Mouse (Mus musculus) embryonic facial prominence, embryonic 14.5 days (tissue): ENCODE results near the gene Enkur. TPM values are rescaled to one million over a fixed set of nuclear protein-coding genes. Genes with fewer than 3 reads are reported as not detected.

ENCODE experiments used
- ATAC-seq: fragments of 200-750 bp; cut with Nextera tagmentation; 2 replicates; pipeline ENCODE4 v1.8.0; 2017; ENCODE audit warnings: low read depth, moderate number of reproducible peaks, moderate TSS enrichment
- DNase-seq: peaks from one replicate; pipeline ENCODE4 v3.0.0-alpha.2; 2015; ENCODE audit warnings: low spot score
- H3K27ac ChIP-seq: fragments of 300-500 bp; sonication (generic); replicated peaks from 2 replicates; pipeline ENCODE4 v1.5.1; 2014; ENCODE audit warnings: low read depth, mild to moderate bottlenecking, low read length, moderate library complexity
- H3K27me3 ChIP-seq: fragments of 300-500 bp; sonication (generic); replicated peaks from 2 replicates; pipeline ENCODE4 v1.6.1; 2014; ENCODE audit warnings: low read length; ENCODE audit not compliant: control insufficient read depth, insufficient read depth
- H3K36me3 ChIP-seq: fragments of 300-500 bp; sonication (generic); 2 replicates; pipeline ENCODE4 v1.6.1; 2014; ENCODE audit warnings: low read length, mixed read lengths; ENCODE audit not compliant: control insufficient read depth, insufficient read depth
- H3K4me1 ChIP-seq: fragments of 300-500 bp; sonication (generic); 2 replicates; pipeline ENCODE4 v1.6.1; 2014; ENCODE audit warnings: antibody characterized with exemption, low read length; ENCODE audit not compliant: control insufficient read depth, insufficient read depth
- H3K4me2 ChIP-seq: fragments of 300-500 bp; sonication (generic); 2 replicates; pipeline ENCODE4 v1.6.1; 2014; ENCODE audit warnings: low read depth, mild to moderate bottlenecking, low read length, moderate library complexity, mixed read lengths
- H3K4me3 ChIP-seq: fragments of 300-500 bp; sonication (generic); 2 replicates; pipeline ENCODE4 v1.5.1; 2014; ENCODE audit warnings: low read depth, mild to moderate bottlenecking, low read length
- H3K9ac ChIP-seq: fragments of 300-500 bp; sonication (generic); 2 replicates; pipeline ENCODE4 v1.6.1; 2014; ENCODE audit warnings: low read depth, mild to moderate bottlenecking, low read length, moderate library complexity, mixed read lengths
- H3K9me3 ChIP-seq: fragments of 300-500 bp; sonication (generic); 2 replicates; pipeline ENCODE4 v1.6.1; 2016; ENCODE audit warnings: low read length; ENCODE audit not compliant: control insufficient read depth
- WGBS: fragments of 180-500 bp; shearing (Covaris S2); extraction: QIAGEN DNeasy Blood & Tissue Kit; methylation state at CpG from one replicate; pipeline ENCODE4 v1.1.7; 2014; 5-methylcytosine and 5-hydroxymethylcytosine counted together
- polyA plus RNA-seq: library from polyadenylated mRNA; unstranded; fragments of >200 nt; fragmentation: Nextera tagmentation; extraction: Ambion mirVana; gene quantifications from 2 replicates; pipeline ENCODE4 v1.2.1, GENCODE M21; 2014

The Enkur gene
- polyA plus RNA-seq, 1 experiment from 2014 or later, result 3.3 TPM

- no peaks in the 10 kb centered on the region for H3K36me3 ChIP-seq
These were observed 32.4 kb downstream of the Enkur start for GRCm38 (mm10) chr2:21172797-21173196.

GRCm38 (mm10) chr2:21167916-21168315 lies 37.2 kb downstream of the Enkur start:
- peak; percentile 32 for DNase-seq
- no peak for ATAC-seq
- no peak overlapping the region for H3K9ac ChIP-seq
- no peaks in the 10 kb centered on the region for H3K9me3 ChIP-seq
- H3K27ac ChIP-seq, result no peak overlapping the region
- H3K36me3 ChIP-seq, result no peaks in the 10 kb centered on the region
- no peaks in the 10 kb centered on the region for H3K27me3 ChIP-seq
- 69% methylated on average over 1 of the region's 1 CpGs for WGBS
- no peaks in the 10 kb centered on the region for H3K4me1 ChIP-seq
- H3K4me3 ChIP-seq, result no peak overlapping the region
- no peak overlapping the region for H3K4me2 ChIP-seq

More at GRCm38 (mm10) chr2:21172797-21173196, 32.4 kb downstream of the Enkur start:
- ATAC-seq (no peak), DNase-seq (no peak)
- no peaks in the 10 kb centered on the region for H3K4me1 ChIP-seq
- no peak overlapping the region for H3K4me3 ChIP-seq
- no peak overlapping the region for H3K9ac ChIP-seq
- H3K27me3 ChIP-seq, result no peaks in the 10 kb centered on the region
- 77% methylated on average over 3 of the region's 3 CpGs for WGBS
- H3K27ac ChIP-seq, result no peak overlapping the region
- H3K9me3 ChIP-seq, result no peaks in the 10 kb centered on the region
- H3K4me2 ChIP-seq, result no peak overlapping the region

GRCm38 (mm10) chr2:21164296-21164695 lies 40.9 kb downstream of the Enkur start:
- Histone ChIP-seq H3K4me2 (no peak overlapping the region), H3K27ac (no peak overlapping the region), H3K4me1 (no peaks in the 10 kb centered on the region), H3K9me3 (no peaks in the 10 kb centered on the region), H3K4me3 (no peak overlapping the region), H3K9ac (no peak overlapping the region), H3K27me3 (no peaks in the 10 kb centered on the region), H3K36me3 (no peaks in the 10 kb centered on the region)
- ATAC-seq (peak; percentile 74; the same call in 1 of the 2 replicates), DNase-seq (peak; percentile 31)
- WGBS, result 71% methylated on average over 8 of the region's 8 CpGs

- DNase-seq (no peak), ATAC-seq (no peak)
- Histone ChIP-seq H3K9me3 (no peaks in the 10 kb centered on the region), H3K27me3 (no peaks in the 10 kb centered on the region), H3K9ac (no peak overlapping the region), H3K4me2 (no peak overlapping the region), H3K4me1 (no peaks in the 10 kb centered on the region), H3K4me3 (no peak overlapping the region), H3K27ac (no peak overlapping the region), H3K36me3 (no peaks in the 10 kb centered on the region)
- 88% methylated on average over 3 of the region's 3 CpGs for WGBS
These were observed 51.7 kb downstream of the Enkur start for GRCm38 (mm10) chr2:21153469-21153868.

- H3K9me3 ChIP-seq, result no peaks in the 10 kb centered on the region
- H3K4me2 ChIP-seq, result no peak overlapping the region
- no peak overlapping the region for H3K4me3 ChIP-seq
- H3K36me3 ChIP-seq, result no peaks in the 10 kb centered on the region
- H3K4me1 ChIP-seq, result peaks cover 5% of the 10 kb centered on the region; the same call in 1 of the 2 replicates
- no peak overlapping the region for H3K9ac ChIP-seq
- DNase-seq (no peak), ATAC-seq (no peak)
- WGBS, result 75% methylated on average over 4 of the region's 4 CpGs
- no peak overlapping the region for H3K27ac ChIP-seq
- no peaks in the 10 kb centered on the region for H3K27me3 ChIP-seq
These were observed 58.0 kb downstream of the Enkur start for GRCm38 (mm10) chr2:21147169-21147568.

- WGBS, result 78% methylated on average over 6 of the region's 6 CpGs
These were observed 58.7 kb downstream of the Enkur start for GRCm38 (mm10) chr2:21146486-21146885.

GRCm38 (mm10) chr2:21142616-21143015 lies 62.5 kb downstream of the Enkur start:
- no peaks in the 10 kb centered on the region for H3K27me3 ChIP-seq
- H3K36me3 ChIP-seq, result no peaks in the 10 kb centered on the region
- WGBS, result 18% methylated on average over 2 of the region's 2 CpGs
- peak overlapping the region; percentile 55 for H3K4me3 ChIP-seq
- peak overlapping the region; percentile 99 for H3K4me2 ChIP-seq
- H3K9ac ChIP-seq, result peak overlapping the region; percentile 64
- H3K4me1 ChIP-seq, result peaks cover 7% of the 10 kb centered on the region; the same call in 1 of the 2 replicates
- ATAC-seq (no peak), DNase-seq (no peak)
- 0 out of 2 replicates have a peak, but pooled peaks cover 5% of the 10 kb centered on the region for H3K9me3 ChIP-seq
- H3K27ac ChIP-seq, result 0 out of 2 replicates have a peak overlapping the region, but pooled peaks have one; percentile 31

More at GRCm38 (mm10) chr2:21146486-21146885, 58.7 kb downstream of the Enkur start:
- H3K4me2 ChIP-seq, result no peak overlapping the region
- no peaks in the 10 kb centered on the region for H3K36me3 ChIP-seq
- ATAC-seq (no peak), DNase-seq (no peak)
- no peak overlapping the region for H3K4me3 ChIP-seq
- no peak overlapping the region for H3K9ac ChIP-seq
- peaks cover 7% of the 10 kb centered on the region; the same call in 1 of the 2 replicates for H3K4me1 ChIP-seq
- no peak overlapping the region for H3K27ac ChIP-seq
- H3K27me3 ChIP-seq, result no peaks in the 10 kb centered on the region
- H3K9me3 ChIP-seq, result no peaks in the 10 kb centered on the region

- Histone ChIP-seq H3K4me3 (peak overlapping the region; percentile 55), H3K9me3 (0 out of 2 replicates have a peak, but pooled peaks cover 5% of the 10 kb centered on the region), H3K9ac (peak overlapping the region; percentile 64), H3K4me2 (peak overlapping the region; percentile 99), H3K36me3 (no peaks in the 10 kb centered on the region), H3K27ac (peak overlapping the region; percentile 77), H3K4me1 (peaks cover 7% of the 10 kb centered on the region; the same call in 1 of the 2 replicates), H3K27me3 (no peaks in the 10 kb centered on the region)
- DNase-seq, result peak; percentile 78
- ATAC-seq, result peak; percentile 76
- 0% methylated on average over 10 of the region's 15 CpGs for WGBS
These were observed 63.0 kb downstream of the Enkur start for GRCm38 (mm10) chr2:21142204-21142580.
